Mouse (Mus musculus) hindbrain, postnatal 0 days (tissue): ENCODE measurements around the gene Rnf183. TPM values are rescaled to one million over a fixed set of nuclear protein-coding genes. Genes with fewer than 3 reads are reported as not detected.

Source experiments
- ATAC-seq: fragments of 200-750 bp; cut with Nextera tagmentation; 2 replicates; pipeline ENCODE4 v1.8.0; 2017; ENCODE audit warnings: mild to moderate bottlenecking, moderate TSS enrichment, moderate library complexity
- DNase-seq: peaks from one replicate; pipeline ENCODE4 v3.0.0-alpha.2; 2015; ENCODE audit warnings: low spot score
- H3K27ac ChIP-seq: fragments of 300-500 bp; sonication (generic); 2 replicates; pipeline ENCODE4 v1.5.1; 2014; ENCODE audit warnings: mild to moderate bottlenecking
- H3K27me3 ChIP-seq: fragments of 300-500 bp; sonication (generic); 2 replicates; pipeline ENCODE4 v1.6.1; 2014; ENCODE audit warnings: low read length, mixed read lengths; ENCODE audit not compliant: insufficient read depth
- H3K36me3 ChIP-seq: fragments of 300-500 bp; sonication (generic); 2 replicates; pipeline ENCODE4 v1.6.1; 2014; ENCODE audit warnings: low read length, mixed read lengths; ENCODE audit not compliant: insufficient read depth
- H3K4me1 ChIP-seq: fragments of 300-500 bp; sonication (generic); 2 replicates; pipeline ENCODE4 v1.6.1; 2014; ENCODE audit warnings: antibody characterized with exemption, low read length, mixed read lengths; ENCODE audit not compliant: insufficient read depth
- H3K4me2 ChIP-seq: fragments of 300-500 bp; sonication (generic); 2 replicates; pipeline ENCODE4 v1.6.1; 2014; ENCODE audit warnings: low read depth, mild to moderate bottlenecking, low read length, moderate library complexity, mixed read lengths
- H3K4me3 ChIP-seq: fragments of 300-500 bp; sonication (generic); 2 replicates; pipeline ENCODE4 v1.5.1; 2014; ENCODE audit warnings: low read length
- H3K9ac ChIP-seq: fragments of 300-500 bp; sonication (generic); replicated peaks from 2 replicates; pipeline ENCODE4 v1.6.1; 2014; ENCODE audit warnings: mild to moderate bottlenecking, low read length, moderate library complexity, mixed read lengths
- H3K9me3 ChIP-seq: fragments of 300-500 bp; sonication (generic); 2 replicates; pipeline ENCODE4 v1.6.1; 2016; ENCODE audit warnings: low read length, mixed read lengths
- CTCF ChIP-seq: IDR thresholded peaks from 2 replicates; pipeline ENCODE4 v1.5.1; 2016; ENCODE audit warnings: antibody characterized with exemption, control low read depth, low read depth
- WGBS: fragments of 180-500 bp; shearing (Covaris S2); extraction: QIAGEN DNeasy Blood & Tissue Kit; methylation state at CpG from one replicate; pipeline ENCODE4 v1.1.7; 2014; 5-methylcytosine and 5-hydroxymethylcytosine counted together
- polyA plus RNA-seq: library from polyadenylated mRNA; unstranded; fragments of >200 nt; fragmentation: Nextera tagmentation; extraction: Ambion mirVana; gene quantifications from 2 replicates; pipeline ENCODE4 v1.2.1, GENCODE M21; 2015
- total RNA-seq: library from RNA; depleted of rRNA; stranded (reverse); fragments of >200 nt; gene quantifications from 2 replicates; pipeline ENCODE4 v1.2.3, GENCODE M21; 2014

Rnf183 gene
- total and polyA plus RNA-seq, 2 experiments from 2014 or later: 0.14 to 3.4 TPM

- no peak overlapping the region for H3K4me3 ChIP-seq
- DNase-seq (no peak), ATAC-seq (no peak)
- H3K27ac ChIP-seq: no peak overlapping the region
- H3K36me3 ChIP-seq: no peaks in the 10 kb centered on the region
- no peak overlapping the region for H3K9ac ChIP-seq
- H3K27me3 ChIP-seq: no peaks in the 10 kb centered on the region
- no peak for TF ChIP-seq CTCF
- no peaks in the 10 kb centered on the region for H3K9me3 ChIP-seq
- no peaks in the 10 kb centered on the region for H3K4me1 ChIP-seq
- no peak overlapping the region for H3K4me2 ChIP-seq
- 85% methylated on average over 4 of the region's 4 CpGs for WGBS
Observed at GRCm38 (mm10) chr4:62431522-62431921, 3.5 kb downstream of the Rnf183 start.

- Histone ChIP-seq H3K4me1 (no peaks in the 10 kb centered on the region), H3K4me2 (no peak overlapping the region), H3K27ac (no peak overlapping the region), H3K27me3 (no peaks in the 10 kb centered on the region), H3K9me3 (no peaks in the 10 kb centered on the region), H3K4me3 (no peak overlapping the region), H3K9ac (no peak overlapping the region), H3K36me3 (no peaks in the 10 kb centered on the region)
- no peak for TF ChIP-seq CTCF
- no peak for DNase-seq
- ATAC-seq: no peak
Observed at GRCm38 (mm10) chr4:62430678-62431077, 4.4 kb downstream of the Rnf183 start.

- ATAC-seq (no peak), DNase-seq (no peak)
- no peak overlapping the region for H3K4me2 ChIP-seq
- no peaks in the 10 kb centered on the region for H3K27me3 ChIP-seq
- H3K4me1 ChIP-seq: no peaks in the 10 kb centered on the region
- peaks cover 9% of the 10 kb centered on the region; the same call in 1 of the 2 replicates for H3K36me3 ChIP-seq
- H3K9ac ChIP-seq: no peak overlapping the region
- 88% methylated on average over 9 of the region's 9 CpGs for WGBS
- TF ChIP-seq CTCF: no peak
- H3K27ac ChIP-seq: no peak overlapping the region
- no peaks in the 10 kb centered on the region for H3K9me3 ChIP-seq
- no peak overlapping the region for H3K4me3 ChIP-seq
Observed at GRCm38 (mm10) chr4:62429616-62430015, 5.4 kb downstream of the Rnf183 start.

- H3K9ac ChIP-seq: no peak overlapping the region
- H3K9me3 ChIP-seq: no peaks in the 10 kb centered on the region
- ATAC-seq: 0 out of 2 replicates have a peak, but pooled peaks have one; percentile 54
- DNase-seq: no peak
- WGBS: 77% methylated on average over 17 of the region's 17 CpGs
- TF ChIP-seq CTCF: no peak
- H3K4me3 ChIP-seq: no peak overlapping the region
- peaks cover 20% of the 10 kb centered on the region for H3K36me3 ChIP-seq
- H3K4me2 ChIP-seq: no peak overlapping the region
- no peaks in the 10 kb centered on the region for H3K4me1 ChIP-seq
- no peak overlapping the region for H3K27ac ChIP-seq
- no peaks in the 10 kb centered on the region for H3K27me3 ChIP-seq
Observed at GRCm38 (mm10) chr4:62427978-62428758, 6.9 kb downstream of the Rnf183 start.

GRCm38 (mm10) chr4:62425891-62426290 is 9.2 kb downstream of the Rnf183 start:
- Histone ChIP-seq H3K27ac (no peak overlapping the region), H3K9ac (no peak overlapping the region), H3K4me2 (no peak overlapping the region), H3K4me1 (no peaks in the 10 kb centered on the region), H3K36me3 (peaks cover 37% of the 10 kb centered on the region), H3K9me3 (no peaks in the 10 kb centered on the region), H3K4me3 (no peak overlapping the region), H3K27me3 (no peaks in the 10 kb centered on the region)
- TF ChIP-seq CTCF: no peak
- WGBS: 94% methylated on average over 4 of the region's 4 CpGs
- no peak for DNase-seq
- no peak for ATAC-seq

- H3K4me2 ChIP-seq: no peak overlapping the region
- TF ChIP-seq CTCF: no peak
- H3K36me3 ChIP-seq: peaks cover 86% of the 10 kb centered on the region
- no peaks in the 10 kb centered on the region for H3K9me3 ChIP-seq
- ATAC-seq (no peak), DNase-seq (no peak)
- H3K9ac ChIP-seq: no peak overlapping the region
- WGBS: 94% methylated on average over 6 of the region's 6 CpGs
- no peak overlapping the region for H3K4me3 ChIP-seq
- no peaks in the 10 kb centered on the region for H3K27me3 ChIP-seq
- H3K27ac ChIP-seq: no peak overlapping the region
- H3K4me1 ChIP-seq: no peaks in the 10 kb centered on the region
Observed at GRCm38 (mm10) chr4:62419091-62419490, 16.0 kb downstream of the Rnf183 start.

- Histone ChIP-seq H3K4me2 (no peak overlapping the region), H3K36me3 (peaks cover 85% of the 10 kb centered on the region), H3K9me3 (no peaks in the 10 kb centered on the region), H3K4me1 (no peaks in the 10 kb centered on the region), H3K4me3 (no peak overlapping the region), H3K27me3 (no peaks in the 10 kb centered on the region), H3K27ac (no peak overlapping the region), H3K9ac (no peak overlapping the region)
- no peak for TF ChIP-seq CTCF
- ATAC-seq (no peak), DNase-seq (no peak)
- WGBS: 81% methylated on average over 8 of the region's 8 CpGs
Observed at GRCm38 (mm10) chr4:62418448-62418847, 16.6 kb downstream of the Rnf183 start.
